In genomic region chr17:27011998-27012672, GRCm38 (mm10) we compare ENCODE assay signal across 8 mouse cellular contexts. TPM values are rescaled to one million over a fixed set of nuclear protein-coding genes. Genes with fewer than 3 reads are reported as not detected.
DNase-seq lines count a peak whose midpoint lies in the region; ATAC-seq and TF ChIP-seq lines count a peak whose summit lies in the region.

No protein-coding gene starts in this region.

- peak overlapping the region; percentile 80 for H3K27ac ChIP-seq in left cerebral cortex, adult 2 months

- TF ChIP-seq CTCF in left cerebral cortex, adult 2 months (IDR thresholded peaks at IDR 0.05) = no peak; the same call in none of the 2 replicates

- intact Hi-C loops in left cerebral cortex, adult 2 months (cut with DNase I) = loop anchor here (5.0 kb wide), 1 partner anchor 65 kb away; no protein-coding TSS in a partner anchor

- no peak overlapping the region for H3K4me3 ChIP-seq in left cerebral cortex, adult 2 months

- ATAC-seq in common myeloid progenitor, adult 5-6 weeks (replicated peaks; ENCODE audit: low read depth, poor library complexity, severe bottlenecking) = peak; percentile 90

- DNase-seq in left cerebral cortex, adult 2 months (ENCODE audit: extremely low spot score in 1 of 2, low spot score in 2 of 2) = no peak
- no peak for DNase-seq in left cerebral cortex, adult 18-20 months (ENCODE audit: low spot score in 2 of 2)
- peak; percentile 61 to 65 for DNase-seq in lung, postnatal 4 days
- peak; percentile 60 to 76 for DNase-seq in thymus, postnatal 36 days
- no peak for DNase-seq in urinary bladder, postnatal 10 days (ENCODE audit: low spot score)
- DNase-seq in gastrocnemius, adult 8-10 months (ENCODE audit: low spot score in 2 of 2) = no peak
- no peak for DNase-seq in right cerebral cortex, adult 18-20 months

RNA-seq across cellular contexts. Expression of gene Bak1, which starts 16.7 kb away (rescaled TPM):
- 10 to 100 TPM; 13.0 to 14.0 TPM for total RNA-seq in left cerebral cortex, adult 2 months (2021)
- 10 to 100 TPM; 12.0 to 13.0 TPM for total RNA-seq in left cerebral cortex, adult 18-20 months (2021)
- total RNA-seq in common myeloid progenitor, adult 5-6 weeks (2017) = 43.9 and 53.3 TPM in 2 replicates
- total RNA-seq in gastrocnemius, adult 8-10 months (2022) = 10 to 100 TPM; 18.8 to 22.3 (median 21.4) TPM

RNA-seq across cellular contexts. Expression of gene Zbtb9, which starts 39.2 kb away (rescaled TPM):
- total RNA-seq in left cerebral cortex, adult 2 months (2021) = 10 to 100 TPM; 16.3 to 18.3 TPM
- 10 to 100 TPM; 16.2 to 16.4 TPM for total RNA-seq in left cerebral cortex, adult 18-20 months (2021)
- total RNA-seq in common myeloid progenitor, adult 5-6 weeks (2017) = 25.1 and 27.9 TPM in 2 replicates
- 1 to 10 TPM; 1.1 to 1.6 (median 1.5) TPM for total RNA-seq in gastrocnemius, adult 8-10 months (2022)

RNA-seq across cellular contexts. Expression of gene Itpr3, which starts 45.0 kb away (rescaled TPM):
- 1 to 10 TPM; 2.2 to 3.3 TPM for total RNA-seq in left cerebral cortex, adult 2 months (2021)
- 1 to 10 TPM; 2.8 to 3.0 TPM for total RNA-seq in left cerebral cortex, adult 18-20 months (2021)
- 6.9 and 13.2 TPM in 2 replicates for total RNA-seq in common myeloid progenitor, adult 5-6 weeks (2017)
- 1 to 10 TPM; 1.4 to 2.8 (median 2.0) TPM for total RNA-seq in gastrocnemius, adult 8-10 months (2022)

Comparison
In these comparisons a context has a peak if more than half of its experiments do, and no peak if none do; other contexts are left out.
1. DNase-seq: peak in lung, postnatal 4 days (2 of 2) and thymus, postnatal 36 days (2 of 2); none in left cerebral cortex, adult 2 months (0 of 2), left cerebral cortex, adult 18-20 months (0 of 2), urinary bladder, postnatal 10 days (single experiment), gastrocnemius, adult 8-10 months (0 of 2) and right cerebral cortex, adult 18-20 months (single experiment).